Mouse (Mus musculus) neural tube, embryonic 11.5 days (tissue): Measurements from ENCODE around the gene Mob2. TPM values are rescaled to one million over a fixed set of nuclear protein-coding genes. Genes with fewer than 3 reads are reported as not detected.
A peak's percentile ranks its signal among the peaks of the same experiment; 100 is the strongest.

ENCODE experiments used
- ATAC-seq: fragments of 200-750 bp; cut with Nextera tagmentation; 2 replicates; pipeline ENCODE4 v1.8.0; 2017; ENCODE audit warnings: moderate number of reproducible peaks, mild to moderate bottlenecking, moderate TSS enrichment, moderate library complexity; ENCODE audit not compliant: insufficient read depth, low FRiP score, low TSS enrichment
- DNase-seq: peaks from one replicate; pipeline ENCODE4 v3.0.0-alpha.2; 2015; ENCODE audit warnings: low spot score
- H3K27ac ChIP-seq: fragments of 300-500 bp; sonication (generic); 2 replicates; pipeline ENCODE4 v1.5.1; 2014; ENCODE audit warnings: low read depth, mild to moderate bottlenecking, low read length
- H3K27me3 ChIP-seq: fragments of 300-500 bp; sonication (generic); 2 replicates; pipeline ENCODE4 v1.6.1; 2014; ENCODE audit warnings: mild to moderate bottlenecking, low read length, mixed read lengths; ENCODE audit not compliant: control insufficient read depth, insufficient read depth
- H3K36me3 ChIP-seq: fragments of 300-500 bp; sonication (generic); 2 replicates; pipeline ENCODE4 v1.6.1; 2014; ENCODE audit warnings: mild to moderate bottlenecking, low read length, moderate library complexity, mixed read lengths; ENCODE audit not compliant: control insufficient read depth, insufficient read depth
- H3K4me1 ChIP-seq: fragments of 300-500 bp; sonication (generic); 2 replicates; pipeline ENCODE4 v1.6.1; 2014; ENCODE audit warnings: low read length, mixed read lengths; ENCODE audit not compliant: control insufficient read depth, insufficient read depth
- H3K4me2 ChIP-seq: fragments of 300-500 bp; sonication (generic); 2 replicates; pipeline ENCODE4 v1.6.1; 2014; ENCODE audit warnings: low read depth, mild to moderate bottlenecking, moderate library complexity
- H3K4me3 ChIP-seq: fragments of 300-500 bp; sonication (generic); 2 replicates; pipeline ENCODE4 v1.5.1; 2014; ENCODE audit warnings: low read depth, low read length
- H3K9ac ChIP-seq: fragments of 300-500 bp; sonication (generic); 2 replicates; pipeline ENCODE4 v1.6.1; 2014; ENCODE audit warnings: mild to moderate bottlenecking, low read length
- H3K9me3 ChIP-seq: fragments of 300-500 bp; sonication (generic); 2 replicates; pipeline ENCODE4 v1.6.1; 2016; ENCODE audit warnings: low read length; ENCODE audit not compliant: control insufficient read depth
- WGBS: fragments of 180-500 bp; shearing (Covaris S2); extraction: QIAGEN DNeasy Blood & Tissue Kit; methylation state at CpG from one replicate; pipeline ENCODE4 v1.1.7; 2014; 5-methylcytosine and 5-hydroxymethylcytosine counted together
- polyA plus RNA-seq: library from polyadenylated mRNA; unstranded; fragments of >200 nt; fragmentation: Nextera tagmentation; extraction: Ambion mirVana; gene quantifications from 2 replicates; pipeline ENCODE4 v1.2.1, GENCODE M21; 2014

Mob2 gene
- polyA plus RNA-seq, 1 experiment from 2014 or later, result 64.0 TPM

- DNase-seq (no peak), ATAC-seq (no peak)
- H3K27ac ChIP-seq, result no peak overlapping the region
- no peak overlapping the region; the same call in 1 of the 2 replicates for H3K4me2 ChIP-seq
- 22% methylated on average over 16 of the region's 16 CpGs for WGBS
- no peak overlapping the region for H3K9ac ChIP-seq
- H3K36me3 ChIP-seq, result peaks cover 2% of the 10 kb centered on the region
- H3K9me3 ChIP-seq, result no peaks in the 10 kb centered on the region
- H3K27me3 ChIP-seq, result peaks cover 36% of the 10 kb centered on the region
- H3K4me1 ChIP-seq, result no peaks in the 10 kb centered on the region
- H3K4me3 ChIP-seq, result no peak overlapping the region; the same call in 1 of the 2 replicates
These were observed 21.7 kb upstream of the Mob2 start for GRCm38 (mm10) chr7:142082607-142083006.

GRCm38 (mm10) chr7:142082179-142082578 is 21.3 kb upstream of the Mob2 start:
- Histone ChIP-seq H3K36me3 (peaks cover 2% of the 10 kb centered on the region), H3K9me3 (no peaks in the 10 kb centered on the region), H3K27ac (no peak overlapping the region), H3K4me2 (peak overlapping the region; percentile 29), H3K4me3 (peak overlapping the region; percentile 21), H3K4me1 (no peaks in the 10 kb centered on the region), H3K9ac (no peak overlapping the region), H3K27me3 (peaks cover 36% of the 10 kb centered on the region)
- no peak for DNase-seq
- ATAC-seq, result no peak
- 3% methylated on average over 36 of the region's 38 CpGs for WGBS

DNA sequence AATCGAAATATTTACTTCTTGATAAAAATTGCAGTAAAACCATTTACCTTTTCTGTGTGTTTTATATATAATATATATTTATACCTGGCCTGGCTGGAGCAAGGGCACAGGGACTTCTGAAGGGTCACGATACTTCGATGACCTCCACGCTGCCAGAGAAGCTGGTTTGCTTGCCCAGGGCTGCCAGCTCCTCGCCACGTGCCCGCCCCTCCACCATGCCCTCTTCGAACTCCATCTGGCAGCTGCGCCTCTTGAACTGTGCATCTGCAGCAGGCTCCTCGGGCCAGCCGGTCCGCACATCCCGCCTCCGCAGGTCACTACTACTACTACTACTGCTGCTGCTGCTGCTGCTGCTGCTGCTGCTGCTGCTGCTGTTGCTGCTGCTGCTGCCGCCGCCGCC is 20.9 kb upstream of the Mob2 start:
- Histone ChIP-seq H3K36me3 (peaks cover 2% of the 10 kb centered on the region), H3K27ac (no peak overlapping the region), H3K4me3 (no peak overlapping the region), H3K9ac (no peak overlapping the region), H3K4me2 (peak overlapping the region; percentile 29), H3K27me3 (peaks cover 36% of the 10 kb centered on the region), H3K9me3 (no peaks in the 10 kb centered on the region), H3K4me1 (no peaks in the 10 kb centered on the region)
- no peak for DNase-seq
- WGBS, result 29% methylated on average over 16 of the region's 17 CpGs
- ATAC-seq, result no peak

DNA sequence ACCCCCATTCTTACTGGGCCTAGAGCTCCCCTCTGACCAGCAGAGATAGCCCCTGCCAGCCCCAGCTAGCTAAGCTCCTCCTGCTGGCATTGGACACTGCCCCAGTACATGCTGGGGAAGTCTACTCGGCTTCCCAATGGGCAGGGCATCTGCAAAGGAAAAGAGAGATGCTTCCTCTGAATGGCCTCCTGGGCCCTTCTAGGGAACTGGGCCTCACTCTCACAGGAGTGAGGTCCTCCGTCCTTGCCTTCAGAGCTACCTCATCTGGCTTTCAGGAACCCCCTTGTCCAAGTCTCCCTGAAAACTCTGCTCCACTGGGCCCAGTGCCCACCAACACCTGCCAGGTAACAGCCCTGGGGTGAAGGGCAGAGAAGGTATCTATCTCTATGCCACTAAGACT is 20.0 kb upstream of the Mob2 start:
- no peak overlapping the region for H3K9ac ChIP-seq
- DNase-seq, result no peak
- peaks cover 36% of the 10 kb centered on the region for H3K27me3 ChIP-seq
- no peak overlapping the region for H3K27ac ChIP-seq
- no peak for ATAC-seq
- no peak overlapping the region for H3K4me2 ChIP-seq
- 68% methylated on average over 2 of the region's 2 CpGs for WGBS
- H3K36me3 ChIP-seq, result peaks cover 2% of the 10 kb centered on the region
- no peaks in the 10 kb centered on the region for H3K9me3 ChIP-seq
- no peaks in the 10 kb centered on the region for H3K4me1 ChIP-seq
- H3K4me3 ChIP-seq, result no peak overlapping the region

- DNase-seq, result no peak
- Histone ChIP-seq H3K36me3 (peaks cover 2% of the 10 kb centered on the region; the same call in 1 of the 2 replicates), H3K27ac (no peak overlapping the region), H3K9me3 (no peaks in the 10 kb centered on the region), H3K9ac (no peak overlapping the region), H3K4me1 (no peaks in the 10 kb centered on the region), H3K4me3 (no peak overlapping the region), H3K4me2 (no peak overlapping the region), H3K27me3 (peaks cover 31% of the 10 kb centered on the region)
- 42% methylated on average over 5 of the region's 5 CpGs for WGBS
- ATAC-seq, result no peak
These were observed 18.5 kb upstream of the Mob2 start for GRCm38 (mm10) chr7:142079365-142079764.

- Histone ChIP-seq H3K36me3 (no peaks in the 10 kb centered on the region; the same call in 1 of the 2 replicates), H3K9me3 (no peaks in the 10 kb centered on the region), H3K4me2 (no peak overlapping the region), H3K27me3 (peaks cover 12% of the 10 kb centered on the region), H3K4me1 (no peaks in the 10 kb centered on the region), H3K27ac (no peak overlapping the region), H3K9ac (no peak overlapping the region), H3K4me3 (no peak overlapping the region)
- no peak for ATAC-seq
- WGBS, result 71% methylated on average over 3 of the region's 3 CpGs
- DNase-seq, result no peak
These were observed 16.3 kb upstream of the Mob2 start for GRCm38 (mm10) chr7:142077138-142077537.

GRCm38 (mm10) chr7:142074146-142074886 is 13.5 kb upstream of the Mob2 start:
- ATAC-seq, result no peak
- DNase-seq, result no peak
- Histone ChIP-seq H3K4me2 (no peak overlapping the region), H3K4me3 (no peak overlapping the region), H3K9me3 (no peaks in the 10 kb centered on the region), H3K36me3 (no peaks in the 10 kb centered on the region), H3K27ac (no peak overlapping the region), H3K4me1 (peaks cover 3% of the 10 kb centered on the region; the same call in 1 of the 2 replicates), H3K27me3 (no peaks in the 10 kb centered on the region), H3K9ac (no peak overlapping the region)
- 75% methylated on average over 8 of the region's 8 CpGs for WGBS

DNA sequence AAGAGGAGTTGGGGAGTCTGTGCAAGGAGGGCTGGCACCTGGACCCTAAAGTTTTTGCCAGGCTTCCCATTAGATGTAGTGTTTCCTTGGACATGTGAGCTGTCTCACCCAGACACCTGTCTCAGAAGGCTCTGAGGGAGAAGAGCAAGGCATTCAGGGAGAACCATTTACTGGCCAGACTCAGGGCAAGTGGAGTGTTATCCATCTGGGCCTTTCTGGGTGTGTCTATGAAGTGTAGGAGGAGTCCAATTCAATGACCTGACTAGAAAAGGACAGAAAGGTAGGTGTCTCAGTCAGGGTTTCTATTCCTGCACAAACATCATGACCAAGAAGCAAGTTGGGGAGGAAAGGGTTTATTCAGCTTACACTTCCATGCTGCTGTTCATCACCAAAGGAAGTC is 10.9 kb upstream of the Mob2 start:
- Histone ChIP-seq H3K9ac (no peak overlapping the region), H3K4me3 (no peak overlapping the region), H3K4me1 (peaks cover 3% of the 10 kb centered on the region; the same call in 1 of the 2 replicates), H3K4me2 (no peak overlapping the region), H3K27me3 (no peaks in the 10 kb centered on the region), H3K27ac (no peak overlapping the region), H3K9me3 (no peaks in the 10 kb centered on the region), H3K36me3 (no peaks in the 10 kb centered on the region)
- ATAC-seq (no peak), DNase-seq (no peak)

GRCm38 (mm10) chr7:142071212-142071578 is 10.3 kb upstream of the Mob2 start:
- Histone ChIP-seq H3K9ac (no peak overlapping the region), H3K9me3 (no peaks in the 10 kb centered on the region), H3K27ac (no peak overlapping the region), H3K36me3 (no peaks in the 10 kb centered on the region), H3K4me3 (no peak overlapping the region), H3K4me1 (peaks cover 3% of the 10 kb centered on the region; the same call in 1 of the 2 replicates), H3K4me2 (peak overlapping the region; percentile 24), H3K27me3 (no peaks in the 10 kb centered on the region)
- WGBS, result 6% methylated on average over 10 of the region's 10 CpGs
- DNase-seq, result no peak
- ATAC-seq, result no peak
